Mouse (Mus musculus) fibroblast of lung, adult 2 months (primary cell): ENCODE results near the gene Mroh2a.

Source experiments
- DNase-seq: peaks from one replicate; pipeline ENCODE4 v3.0.0-alpha.2; 2011; ENCODE audit warnings: low read depth

Mroh2a gene

DNA sequence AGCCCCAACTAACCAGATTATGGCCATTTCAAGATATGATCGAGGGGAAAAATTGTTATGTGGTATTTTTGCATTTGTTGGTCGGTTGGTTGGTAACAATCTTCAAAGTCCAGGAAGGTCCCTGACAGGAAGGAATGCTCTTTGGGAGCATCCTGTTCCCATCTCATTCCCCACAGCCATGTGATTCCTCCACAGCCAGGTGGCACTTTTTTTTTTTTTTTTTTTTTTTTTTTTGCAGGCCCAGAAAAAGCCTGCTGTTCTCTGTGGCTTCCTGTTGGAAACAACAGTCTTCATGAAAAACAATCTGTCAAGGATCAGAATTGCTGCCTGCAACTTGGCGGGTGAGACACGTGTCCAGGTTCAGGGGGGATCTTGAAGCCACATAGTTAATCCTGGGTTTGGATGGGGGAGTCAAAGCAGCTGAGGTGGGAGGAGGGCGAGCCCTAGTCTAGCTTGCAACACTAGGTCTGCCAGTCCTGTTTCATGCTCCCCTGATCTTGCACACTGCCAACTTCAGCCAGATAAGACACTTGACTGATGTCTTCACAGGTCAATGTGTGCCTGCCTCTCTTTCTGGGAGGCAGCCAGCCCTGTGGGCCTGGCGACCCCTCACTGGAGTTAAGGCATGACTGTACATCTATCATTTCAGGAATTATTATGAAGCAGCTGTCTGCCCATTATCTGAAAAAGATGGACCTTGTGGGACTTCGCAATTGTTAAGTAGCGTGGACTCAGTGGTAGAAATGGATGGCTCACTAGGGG lies 32.3 kb downstream of the Mroh2a start:
- no peak for DNase-seq

DNA sequence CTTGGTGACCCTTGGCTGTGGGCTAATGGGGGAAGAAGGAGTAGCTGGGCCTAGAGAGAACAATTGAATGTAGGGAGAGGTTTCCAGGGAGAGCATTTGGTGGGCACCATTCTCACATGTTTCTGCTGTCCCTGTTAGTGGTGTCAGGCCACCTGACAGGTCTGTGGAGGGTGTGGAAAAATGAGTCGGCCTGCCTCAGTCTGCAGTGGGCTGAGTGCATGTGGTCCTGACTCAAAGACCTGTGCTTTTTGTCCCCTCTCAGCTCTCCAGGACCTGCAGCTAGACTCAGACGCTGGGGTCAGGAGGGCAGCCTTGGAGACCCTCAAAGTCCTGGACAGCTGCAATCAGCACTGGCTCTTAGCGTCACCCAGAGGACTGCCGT lies 32.8 kb downstream of the Mroh2a start:
- no peak for DNase-seq

DNA sequence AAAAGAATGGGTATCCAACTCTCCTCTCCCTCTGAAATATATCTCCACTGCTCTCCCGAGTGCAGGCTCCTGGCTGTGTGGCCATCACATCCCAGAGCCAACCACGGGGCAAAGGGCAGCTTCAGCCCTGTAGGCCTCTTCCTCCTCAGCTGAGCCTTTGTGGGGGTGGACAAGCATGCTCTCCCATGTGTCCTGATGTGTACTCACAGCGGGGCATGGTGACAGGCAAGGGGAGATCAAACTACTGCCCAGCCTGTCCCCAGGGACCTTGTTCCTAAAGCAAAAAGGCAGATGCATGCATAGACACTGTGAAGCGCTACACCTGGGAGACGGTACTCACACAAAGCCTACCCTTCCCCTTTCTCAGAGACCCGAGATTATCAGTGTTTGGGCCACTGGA lies 33.3 kb downstream of the Mroh2a start:
- DNase-seq: no peak

DNA sequence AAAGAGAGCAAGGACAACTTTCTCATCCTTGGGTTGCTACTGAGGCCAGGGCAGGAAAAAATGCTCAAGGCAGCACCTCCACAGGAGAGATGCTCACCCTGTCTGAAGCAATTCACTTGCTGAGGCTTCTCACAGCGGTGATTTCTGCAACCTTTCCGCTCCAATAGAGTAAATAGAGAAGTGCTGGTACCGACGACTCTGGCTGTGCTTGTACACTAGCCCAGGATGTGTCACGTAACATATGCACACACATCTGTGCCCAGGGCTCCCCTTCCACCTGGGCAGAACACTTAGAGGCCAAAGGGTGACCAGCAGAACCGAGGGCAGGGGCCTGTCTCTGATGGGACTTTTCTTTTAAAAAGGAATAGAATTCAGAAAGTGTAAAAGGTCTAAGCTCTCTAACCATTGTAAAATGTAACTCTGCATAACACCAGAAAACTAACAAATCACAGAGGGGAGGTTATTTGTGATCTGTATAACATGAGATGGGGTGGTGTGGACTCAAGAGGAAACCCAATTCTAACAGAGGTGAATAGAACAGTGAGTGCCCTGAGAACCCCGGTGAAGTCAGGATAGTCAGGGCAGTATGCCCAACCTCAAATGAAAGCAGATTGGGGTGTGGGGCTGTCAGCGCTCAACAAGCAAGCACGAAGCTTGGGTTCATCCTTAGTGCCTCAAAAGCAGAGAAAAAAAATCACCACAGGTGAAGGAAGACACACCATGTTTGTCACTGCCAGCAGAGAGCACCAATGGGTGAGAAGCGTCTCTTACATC lies 34.0 kb downstream of the Mroh2a start:
- DNase-seq: no peak

DNA sequence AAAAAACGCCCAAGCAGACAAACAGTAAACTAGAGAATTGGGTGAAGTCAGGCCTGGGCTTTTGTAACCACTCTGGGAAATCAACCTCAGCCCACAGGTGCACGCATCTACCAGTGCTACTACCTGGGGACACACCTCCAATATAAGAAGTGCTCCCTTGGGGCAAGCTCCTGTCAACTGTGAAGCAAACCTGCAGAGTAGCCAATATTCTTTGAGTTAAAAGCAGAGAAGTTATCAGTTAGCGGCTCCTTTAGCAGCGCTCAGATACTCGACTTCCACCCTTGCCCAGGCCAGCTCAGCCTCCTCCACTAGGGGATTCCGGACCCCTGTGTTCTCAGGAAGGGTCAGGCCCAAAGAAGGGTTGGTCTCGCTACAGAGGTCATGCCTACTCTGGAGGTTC lies 34.9 kb downstream of the Mroh2a start:
- DNase-seq: no peak

DNA sequence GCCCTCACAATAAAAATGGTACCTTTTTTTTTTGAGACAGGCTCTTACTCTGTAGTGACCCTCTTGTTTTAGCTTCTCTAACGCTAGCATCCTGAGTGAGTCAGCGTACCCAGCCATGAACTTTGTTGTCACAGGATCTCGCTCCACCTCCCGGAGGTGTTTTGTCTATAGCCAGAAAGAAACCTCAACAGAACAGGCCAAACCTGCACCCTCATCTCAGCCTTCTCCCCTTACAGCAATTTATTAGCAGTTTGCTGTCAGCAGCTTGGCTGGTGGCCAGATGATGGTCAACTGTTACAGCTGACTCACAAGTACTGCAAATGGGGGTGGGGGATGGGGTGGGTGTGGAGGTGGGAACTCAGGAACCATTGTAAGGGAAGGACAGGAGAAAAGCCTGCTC lies 35.5 kb downstream of the Mroh2a start:
- peak; percentile 85 for DNase-seq

DNA sequence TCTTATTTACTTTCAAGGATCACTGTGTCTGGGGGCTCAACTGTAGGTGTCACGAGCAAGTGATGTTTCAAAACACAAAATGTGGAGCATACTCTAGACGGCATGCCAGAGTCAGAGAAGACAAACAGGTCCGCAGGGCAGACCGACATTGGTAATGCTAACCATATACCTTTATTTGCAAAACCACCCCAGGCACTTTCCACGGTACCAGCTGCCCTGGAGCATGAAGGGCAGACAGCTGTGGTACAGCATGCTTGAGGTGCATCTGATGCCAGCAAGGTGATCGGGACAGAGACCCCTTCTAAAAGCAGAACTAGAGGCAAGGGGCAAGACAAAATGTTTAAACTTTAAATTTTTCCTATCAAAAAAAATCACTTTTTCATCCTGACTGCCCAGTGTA lies 36.2 kb downstream of the Mroh2a start:
- DNase-seq: no peak

DNA sequence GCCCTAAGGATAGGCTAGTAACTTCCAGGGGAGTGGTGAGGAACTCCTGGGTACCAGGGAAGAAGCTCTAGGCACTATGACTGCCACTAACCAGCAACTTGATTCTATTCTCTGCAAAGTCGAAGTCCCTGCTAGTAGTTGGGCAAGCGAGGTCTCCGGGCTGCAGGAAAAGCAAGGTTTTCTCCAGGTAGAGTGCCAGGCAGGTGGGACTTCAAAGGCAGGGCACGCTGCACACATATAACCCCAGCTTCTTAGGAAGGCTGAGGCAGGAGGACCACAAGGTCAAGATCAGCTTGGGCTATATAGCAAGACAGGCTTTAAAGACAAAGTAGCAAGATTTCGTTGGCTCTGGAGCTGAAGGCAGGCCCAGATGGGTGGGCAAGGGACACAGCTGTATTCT lies 37.0 kb downstream of the Mroh2a start:
- no peak for DNase-seq

DNA sequence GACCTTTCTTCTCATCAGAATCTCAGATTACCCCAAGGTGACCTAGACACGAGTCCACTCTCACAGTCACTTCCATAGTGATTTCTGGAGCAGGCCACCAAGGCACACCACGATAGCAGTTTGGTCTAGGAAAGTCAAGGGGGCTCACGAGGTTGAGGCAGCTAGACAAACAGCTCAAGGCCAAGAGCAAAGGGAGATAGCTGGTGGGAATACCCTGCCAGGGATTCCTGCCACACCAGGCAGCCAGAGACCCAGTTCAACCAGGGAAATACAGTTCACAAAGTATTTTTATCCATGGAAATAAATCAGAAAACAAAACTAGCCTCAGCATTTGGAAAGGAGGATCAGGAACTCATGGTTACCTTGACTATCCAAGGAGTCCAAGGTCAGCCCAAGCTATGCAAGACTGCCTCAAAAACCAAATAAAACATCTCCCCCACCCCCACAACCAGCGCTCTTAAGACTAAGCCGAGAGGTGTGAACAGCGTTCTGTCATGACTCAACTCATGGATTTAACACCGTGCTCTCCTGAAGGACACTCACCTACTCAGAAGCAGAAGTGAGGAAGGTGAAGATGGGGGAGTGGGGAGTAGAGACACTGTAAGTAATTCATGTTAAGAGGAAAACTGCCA lies 37.6 kb downstream of the Mroh2a start:
- no peak for DNase-seq

DNA sequence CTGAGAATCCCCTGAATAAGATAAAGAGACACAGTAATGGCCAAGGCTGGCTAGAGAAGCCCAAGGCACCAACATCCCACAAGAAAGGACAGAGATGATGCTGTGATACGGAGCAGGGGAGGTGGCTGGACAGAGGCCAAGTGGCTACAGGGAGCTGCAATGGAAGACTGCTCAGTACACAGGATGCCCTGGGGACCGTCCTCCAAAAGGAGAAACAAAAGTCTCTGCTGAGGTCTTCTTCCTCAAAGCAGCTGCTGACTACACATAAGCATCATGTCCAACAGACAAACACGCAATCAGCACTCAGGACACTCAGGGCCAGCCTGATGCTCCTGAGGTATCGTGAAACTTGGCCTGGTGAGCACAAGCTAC lies 38.1 kb downstream of the Mroh2a start:
- DNase-seq: no peak

DNA sequence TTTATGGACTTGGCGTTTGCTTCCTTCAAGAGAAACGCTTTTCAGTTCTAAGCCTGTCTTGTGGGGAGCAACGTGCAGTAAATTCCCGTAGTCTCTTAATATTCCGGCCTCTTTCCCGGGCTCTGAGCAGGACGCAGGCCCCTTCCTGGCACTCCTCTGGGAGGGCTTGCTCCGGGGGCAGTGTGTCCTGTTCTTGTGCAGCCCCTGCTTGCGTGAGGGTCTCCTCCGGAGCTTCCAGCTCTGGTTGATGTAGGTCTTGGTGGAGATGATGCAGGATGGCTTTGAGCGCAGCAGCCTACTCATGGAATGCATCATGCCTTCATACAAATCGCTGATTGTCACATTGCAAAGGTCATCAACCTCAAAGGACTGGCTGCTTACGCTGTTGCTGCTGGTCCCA lies 39.3 kb downstream of the Mroh2a start:
- DNase-seq: no peak

DNA sequence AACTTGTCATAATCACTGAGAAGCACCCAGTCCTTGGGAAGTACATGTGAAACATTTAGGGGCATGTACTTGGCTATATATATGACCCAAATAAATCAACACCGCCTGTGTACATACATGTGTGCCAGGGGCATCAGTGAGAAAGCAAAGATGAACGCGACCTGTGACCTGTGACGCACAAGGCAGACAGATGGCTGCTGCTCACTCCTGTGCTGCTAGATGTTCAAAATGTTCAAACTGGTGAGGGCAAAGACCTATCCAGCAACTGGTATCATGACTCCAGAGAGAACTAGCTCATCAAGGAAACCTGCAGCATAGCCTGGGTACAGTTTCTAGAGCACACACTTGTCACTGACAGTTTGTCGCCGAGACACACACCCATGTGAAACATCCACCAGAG lies 40.7 kb downstream of the Mroh2a start:
- DNase-seq: no peak

DNA sequence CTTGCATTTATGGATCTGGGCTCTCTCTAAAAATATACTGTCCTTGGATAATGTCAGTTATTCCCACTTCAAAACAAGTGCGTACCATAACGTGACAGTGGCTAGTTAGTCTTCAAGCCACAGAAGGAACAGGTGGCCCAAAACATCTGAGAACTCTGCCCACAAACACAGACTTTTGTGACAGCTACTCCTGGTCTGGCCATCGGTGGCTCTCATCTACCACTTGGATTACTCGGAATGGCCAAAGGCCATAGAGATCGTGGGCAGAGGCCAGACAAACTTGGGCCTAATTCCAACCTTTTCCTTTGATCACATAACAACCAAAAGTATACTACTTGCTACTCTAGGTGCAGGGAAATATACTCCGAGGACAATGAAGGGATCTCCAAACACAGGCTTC lies 41.3 kb downstream of the Mroh2a start:
- DNase-seq: no peak

DNA sequence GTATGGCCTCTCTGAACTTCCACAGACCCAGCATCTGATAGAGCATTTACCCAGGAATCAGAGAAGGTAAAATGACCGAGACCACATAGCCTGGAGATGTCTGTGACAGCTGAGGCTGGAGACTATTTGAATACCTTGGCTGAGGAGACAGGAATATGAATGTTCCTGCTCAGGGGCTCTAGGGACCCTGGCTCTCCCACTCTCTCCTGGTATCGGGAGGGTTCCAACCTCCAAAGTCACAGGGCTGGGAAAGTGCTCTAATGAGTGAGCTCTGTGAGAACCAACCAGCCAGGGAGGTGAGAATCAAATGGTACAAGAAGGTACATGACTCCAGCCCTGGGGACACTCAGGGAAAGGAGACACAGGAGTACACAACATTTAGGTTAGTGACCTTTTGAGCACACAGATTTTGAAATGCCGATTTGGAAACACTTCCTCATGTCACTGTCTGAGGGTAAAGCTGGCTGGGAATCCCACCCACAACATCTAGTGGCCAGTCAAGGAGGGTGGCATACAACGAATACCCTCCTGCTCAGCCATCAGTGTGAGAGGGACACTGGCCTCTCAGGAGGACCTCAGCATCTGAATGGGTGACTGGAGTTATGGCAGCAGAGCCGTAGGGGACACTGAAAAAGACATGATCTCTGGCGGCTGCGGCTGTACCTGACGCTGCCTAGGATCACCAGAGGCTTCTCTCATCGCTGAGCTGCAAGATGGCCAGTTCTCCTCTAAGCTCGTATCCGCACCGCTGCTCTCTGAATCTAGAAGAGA lies 42.9 kb downstream of the Mroh2a start:
- DNase-seq: no peak

DNA sequence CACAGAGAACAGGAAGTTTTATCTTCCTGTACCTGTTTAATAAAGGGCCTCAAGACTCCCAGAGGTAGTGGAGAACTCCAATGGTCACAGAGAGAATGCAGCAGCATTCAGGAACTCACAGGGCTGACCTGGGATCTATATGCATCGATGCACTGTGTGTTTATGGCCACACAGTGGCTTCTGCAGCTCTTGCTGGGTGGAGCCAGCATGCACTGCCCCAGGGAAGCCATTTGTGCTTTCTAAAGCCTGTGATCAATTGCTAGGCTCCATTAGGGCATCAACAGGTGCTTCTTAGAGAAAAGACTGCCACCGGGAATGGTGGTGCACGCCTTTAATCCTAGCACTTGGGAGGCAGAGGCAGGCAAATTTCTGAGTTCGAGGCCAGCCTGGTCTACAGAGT lies 46.1 kb downstream of the Mroh2a start:
- DNase-seq: no peak

DNA sequence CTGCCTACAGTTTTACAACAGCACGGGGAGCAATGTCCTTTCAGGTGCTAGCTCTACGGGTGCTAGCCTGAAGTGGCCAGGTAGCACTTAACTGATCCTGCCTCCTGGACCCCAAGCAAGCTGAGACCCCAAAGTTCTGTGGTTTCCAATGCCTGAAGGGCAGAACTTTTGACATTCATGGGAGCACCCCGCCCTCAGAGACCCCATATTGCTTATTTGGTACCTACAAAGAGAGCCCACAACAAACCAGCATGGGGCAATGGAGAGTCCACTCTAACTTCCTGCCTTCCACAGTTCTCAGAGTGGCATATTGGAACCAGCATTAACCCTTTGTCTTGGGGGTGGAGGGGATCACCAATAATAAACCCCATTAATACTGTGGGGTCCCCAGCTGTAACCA lies 46.5 kb downstream of the Mroh2a start:
- DNase-seq: no peak

DNA sequence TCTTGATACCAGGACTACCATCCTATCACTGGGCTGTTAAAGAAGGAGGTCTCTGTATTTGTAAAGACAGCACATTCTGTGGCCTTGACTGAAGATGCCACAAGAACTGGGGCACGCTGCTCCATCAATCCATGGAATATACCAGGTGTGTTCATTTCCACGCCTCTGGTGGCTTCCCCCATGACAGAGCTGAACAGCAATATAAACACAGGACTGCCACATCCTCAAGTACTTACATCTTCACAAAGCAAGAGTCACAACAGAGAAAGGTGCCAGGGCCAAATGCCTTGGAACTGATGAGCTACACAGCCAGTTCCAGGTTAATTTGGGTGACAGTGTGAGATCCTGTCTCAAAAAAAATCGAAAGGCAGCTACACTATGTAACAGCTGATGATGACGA lies 47.0 kb downstream of the Mroh2a start:
- no peak for DNase-seq

DNA sequence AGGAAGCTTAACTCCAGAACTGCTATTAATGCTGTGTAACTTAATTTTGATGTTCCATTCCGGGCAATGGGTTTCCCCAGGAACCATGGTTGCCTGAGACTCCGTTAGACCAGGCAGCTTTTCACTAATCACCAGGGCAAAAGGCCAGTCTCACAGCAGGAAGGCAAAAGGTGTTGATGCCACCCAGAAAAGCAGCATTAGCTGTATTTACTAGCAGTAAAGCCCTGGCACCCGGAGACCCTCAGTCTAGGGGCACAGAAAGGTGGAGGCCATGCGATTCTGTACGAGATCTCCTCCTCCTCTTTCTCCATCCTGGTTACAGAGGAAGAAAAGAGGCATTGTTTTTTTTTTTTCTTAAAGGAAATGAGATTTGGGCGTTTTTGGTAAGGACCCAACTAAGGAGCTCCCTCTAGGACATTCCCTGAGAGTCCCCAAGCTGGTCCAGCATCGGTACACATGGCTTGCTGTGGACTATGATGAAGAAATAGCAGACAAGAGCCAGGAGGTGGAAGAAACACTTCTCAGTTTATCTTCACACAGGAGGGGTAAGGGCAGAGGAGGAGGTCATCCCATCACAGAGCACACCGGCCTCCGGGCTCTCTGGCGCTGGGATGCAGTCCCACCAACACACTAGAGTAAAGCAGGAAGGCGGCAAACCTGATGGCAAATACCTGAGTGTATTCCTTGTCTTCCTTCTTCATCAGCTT lies 47.7 kb downstream of the Mroh2a start:
- DNase-seq: no peak

DNA sequence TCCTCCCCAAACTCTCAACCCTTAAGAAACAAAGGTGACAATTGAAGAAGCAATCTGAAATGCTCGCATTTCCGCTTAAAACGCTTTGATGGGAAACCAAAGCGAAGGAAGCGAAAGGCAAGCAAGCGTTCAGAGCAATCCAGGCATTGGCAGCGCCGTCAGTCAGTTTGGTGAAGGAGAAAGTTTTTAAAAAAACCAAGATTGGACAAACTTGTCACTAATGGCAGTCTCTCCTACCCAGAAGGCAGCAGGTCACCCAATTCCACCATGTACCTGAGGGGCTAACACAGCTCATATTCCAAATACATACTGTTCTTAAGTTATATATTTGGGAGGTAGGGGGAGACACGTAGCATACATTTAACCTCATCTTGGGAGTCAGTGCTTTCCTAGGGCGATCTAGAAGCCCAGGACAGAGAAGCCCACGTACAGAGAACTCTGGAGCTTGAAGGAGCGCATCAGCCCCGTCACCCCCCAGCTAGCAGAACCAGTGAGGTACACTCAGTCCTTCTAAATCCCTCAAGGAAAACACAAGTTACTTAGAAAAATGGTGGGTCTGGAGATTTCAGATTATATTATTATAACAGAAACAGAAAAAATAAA lies 48.4 kb downstream of the Mroh2a start:
- DNase-seq: no peak

DNA sequence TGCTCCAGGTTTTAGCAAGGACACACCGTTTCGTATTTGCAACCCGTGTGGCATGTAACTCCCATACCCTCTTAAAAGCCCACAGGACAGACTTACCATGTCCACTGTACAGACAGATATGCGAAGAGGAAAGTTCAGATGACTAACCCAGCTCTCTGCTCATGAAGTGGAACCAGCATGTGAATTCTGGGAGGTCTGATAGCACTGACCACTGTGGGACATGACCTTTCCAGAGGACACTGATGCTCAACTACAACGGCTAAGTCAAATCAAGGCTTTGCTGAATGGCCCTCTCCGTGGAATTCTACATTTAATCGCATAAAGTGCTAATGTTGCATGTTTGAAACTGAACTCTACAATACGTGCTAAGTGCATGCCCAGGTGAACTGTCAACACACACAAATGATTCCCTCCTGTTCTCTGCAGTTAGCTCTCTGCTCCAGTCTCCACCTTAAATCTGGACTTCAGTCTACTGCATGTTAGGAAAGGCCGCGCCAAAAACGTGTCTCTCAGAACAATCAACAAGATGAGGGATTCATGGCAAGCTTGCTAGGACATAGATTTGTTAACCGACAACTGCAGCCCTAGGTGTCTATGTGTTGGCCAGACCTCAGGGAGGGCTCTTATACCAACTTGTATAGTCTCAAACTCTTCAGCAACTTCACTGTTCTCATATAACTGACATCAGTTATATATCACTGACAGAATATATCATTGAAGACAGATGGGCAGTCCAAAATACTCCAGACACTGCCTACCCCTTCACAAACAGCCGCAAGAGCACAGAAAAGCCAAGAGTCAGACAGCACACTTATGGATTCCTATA lies 49.1 kb downstream of the Mroh2a start:
- DNase-seq: no peak
